Mouse (Mus musculus) spleen, postnatal 14 days (tissue): ENCODE data around the gene Nanog.
"Not testable (repeated sequence)": the region's sequence is repeated elsewhere in the genome, so short reads cannot be mapped to it uniquely, and the experiment has no call there.

ENCODE experiments used
- DNase-seq, 2 experiments: peaks; one replicate each; pipeline ENCODE4 v3.0.0; 2021 to 2022; ENCODE audit warnings: low spot score in 2 of 2

Nanog gene

DNA sequence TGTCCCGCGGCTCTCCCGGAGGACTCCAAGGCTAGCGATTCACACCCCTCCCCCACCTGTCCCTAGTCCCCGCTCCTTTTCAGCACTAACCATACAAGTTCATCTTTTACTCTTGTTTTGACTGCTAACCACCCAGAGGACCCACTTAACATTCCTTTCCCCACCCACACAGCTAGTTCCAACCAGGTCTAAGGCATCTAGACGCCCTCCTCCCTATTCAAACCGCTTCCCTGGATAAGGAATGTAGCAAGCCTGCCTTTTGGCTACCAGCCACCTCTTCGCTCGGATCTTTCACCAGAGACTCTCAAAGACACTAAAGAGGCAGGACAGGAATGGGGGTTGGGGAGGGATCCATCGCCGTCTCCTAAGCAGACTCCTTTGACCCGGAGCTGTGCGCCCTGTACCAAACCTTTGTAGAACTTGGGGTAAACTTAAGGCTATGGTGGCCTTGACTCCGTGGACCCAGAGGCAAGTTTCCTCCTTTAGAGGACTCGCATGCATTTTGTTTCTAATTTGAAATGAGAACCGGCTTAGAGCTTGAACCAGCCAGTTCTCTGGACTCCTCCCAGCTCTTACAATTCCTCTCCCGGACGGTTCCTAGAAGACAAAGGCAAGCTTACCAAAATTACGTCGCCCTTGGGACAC lies 4.7 kb upstream of the Nanog start:
- no peak for DNase-seq

DNA sequence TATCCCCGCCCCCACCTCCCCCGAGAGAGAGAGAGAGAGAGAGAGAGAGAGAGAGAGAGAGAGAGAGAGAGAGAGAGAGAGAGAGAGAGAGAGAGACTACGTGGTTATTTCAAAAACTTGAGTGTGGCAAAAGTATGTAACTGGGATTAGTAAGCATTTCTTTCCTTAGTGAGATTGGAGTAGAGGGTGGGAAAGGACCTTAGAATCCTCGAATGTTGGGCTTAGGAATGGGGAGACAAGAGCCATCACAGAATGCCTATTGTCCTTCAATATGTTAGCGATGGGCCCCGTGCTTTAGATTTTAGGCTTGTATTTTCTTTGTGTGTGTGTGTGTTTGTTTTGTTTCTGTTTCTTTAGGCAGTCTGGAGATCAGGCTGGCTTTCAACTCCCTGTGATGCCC lies 4.0 kb upstream of the Nanog start:
- no peak for DNase-seq

DNA sequence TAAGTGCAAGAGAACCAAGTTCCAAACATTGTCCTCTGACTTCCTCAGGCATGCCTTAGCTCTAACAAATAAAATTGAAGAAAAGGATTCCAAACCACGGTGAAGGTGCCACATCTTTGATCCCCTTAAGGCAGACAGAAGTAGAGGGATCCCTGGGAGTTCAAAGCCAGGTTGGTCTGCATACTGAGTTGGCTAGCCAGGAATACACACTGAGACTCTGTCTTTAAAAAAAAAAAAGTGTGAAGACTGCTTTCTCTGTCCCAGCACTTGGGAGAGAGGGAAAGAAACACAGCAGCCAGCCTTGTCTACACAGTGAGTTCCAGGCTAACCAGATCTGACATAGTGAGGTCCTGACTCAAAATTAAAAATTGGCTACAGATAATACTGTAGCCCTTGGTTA lies 3.6 kb upstream of the Nanog start:
- DNase-seq: no peak

DNA sequence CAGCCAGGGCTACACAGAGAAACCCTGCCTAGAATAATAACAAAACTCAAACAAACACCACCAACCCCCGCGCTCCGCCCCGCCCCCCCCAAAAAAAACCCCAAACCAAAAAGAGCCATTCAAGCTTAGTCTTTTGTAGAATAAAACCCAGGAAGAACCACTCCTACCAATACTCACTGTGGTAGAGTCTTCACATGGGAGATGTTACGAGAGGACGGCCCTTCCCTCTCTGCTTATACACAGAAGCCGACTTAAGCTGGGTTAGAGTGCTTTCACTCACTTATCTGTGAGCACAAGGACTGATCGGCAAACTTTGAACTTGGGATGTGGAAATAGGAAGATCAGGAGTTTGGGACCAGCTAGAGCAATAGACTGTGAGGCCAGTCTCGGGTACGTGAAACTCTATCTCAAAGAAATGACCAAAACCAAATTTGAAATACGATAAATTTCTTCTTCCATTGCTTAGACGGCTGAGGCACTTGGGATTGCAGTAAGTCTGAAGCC lies 900 bp upstream of the Nanog start:
- no peak for DNase-seq

DNA sequence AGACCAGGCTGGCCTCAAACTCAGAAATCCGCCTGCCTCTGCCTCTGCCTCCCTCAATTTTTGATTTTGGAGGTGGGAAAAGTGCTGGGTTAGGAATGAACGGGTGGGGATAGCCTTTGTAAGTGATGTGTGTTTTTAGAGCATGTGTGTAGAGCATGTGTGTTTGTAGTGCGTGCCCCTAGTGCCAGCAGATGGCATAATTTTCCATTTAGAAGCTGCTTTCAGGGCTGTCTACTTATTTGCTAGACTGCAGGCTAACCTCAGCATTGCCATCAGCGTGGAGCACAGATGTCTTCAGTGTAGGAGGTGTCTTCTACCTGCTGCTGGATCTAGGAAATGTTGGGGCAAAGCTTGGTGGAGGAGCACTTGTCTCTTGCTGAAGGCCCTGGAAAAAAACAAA lies 1.5 kb downstream of the Nanog start:
- DNase-seq: no peak

DNA sequence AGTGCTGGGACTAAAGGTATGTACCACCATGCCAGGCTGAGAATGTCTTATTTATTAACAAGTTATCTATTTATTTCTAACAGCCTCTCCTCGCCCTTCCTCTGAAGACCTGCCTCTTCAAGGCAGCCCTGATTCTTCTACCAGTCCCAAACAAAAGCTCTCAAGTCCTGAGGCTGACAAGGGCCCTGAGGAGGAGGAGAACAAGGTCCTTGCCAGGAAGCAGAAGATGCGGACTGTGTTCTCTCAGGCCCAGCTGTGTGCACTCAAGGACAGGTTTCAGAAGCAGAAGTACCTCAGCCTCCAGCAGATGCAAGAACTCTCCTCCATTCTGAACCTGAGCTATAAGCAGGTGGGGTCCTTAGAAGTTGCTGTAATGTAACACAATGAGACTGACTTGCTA lies 4.2 kb downstream of the Nanog start:
- no peak for DNase-seq

DNA sequence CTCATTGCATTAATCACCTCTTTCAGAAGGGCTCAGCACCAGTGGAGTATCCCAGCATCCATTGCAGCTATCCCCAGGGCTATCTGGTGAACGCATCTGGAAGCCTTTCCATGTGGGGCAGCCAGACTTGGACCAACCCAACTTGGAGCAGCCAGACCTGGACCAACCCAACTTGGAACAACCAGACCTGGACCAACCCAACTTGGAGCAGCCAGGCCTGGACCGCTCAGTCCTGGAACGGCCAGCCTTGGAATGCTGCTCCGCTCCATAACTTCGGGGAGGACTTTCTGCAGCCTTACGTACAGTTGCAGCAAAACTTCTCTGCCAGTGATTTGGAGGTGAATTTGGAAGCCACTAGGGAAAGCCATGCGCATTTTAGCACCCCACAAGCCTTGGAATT lies 5.8 kb downstream of the Nanog start:
- not testable (repeated sequence) for DNase-seq

DNA sequence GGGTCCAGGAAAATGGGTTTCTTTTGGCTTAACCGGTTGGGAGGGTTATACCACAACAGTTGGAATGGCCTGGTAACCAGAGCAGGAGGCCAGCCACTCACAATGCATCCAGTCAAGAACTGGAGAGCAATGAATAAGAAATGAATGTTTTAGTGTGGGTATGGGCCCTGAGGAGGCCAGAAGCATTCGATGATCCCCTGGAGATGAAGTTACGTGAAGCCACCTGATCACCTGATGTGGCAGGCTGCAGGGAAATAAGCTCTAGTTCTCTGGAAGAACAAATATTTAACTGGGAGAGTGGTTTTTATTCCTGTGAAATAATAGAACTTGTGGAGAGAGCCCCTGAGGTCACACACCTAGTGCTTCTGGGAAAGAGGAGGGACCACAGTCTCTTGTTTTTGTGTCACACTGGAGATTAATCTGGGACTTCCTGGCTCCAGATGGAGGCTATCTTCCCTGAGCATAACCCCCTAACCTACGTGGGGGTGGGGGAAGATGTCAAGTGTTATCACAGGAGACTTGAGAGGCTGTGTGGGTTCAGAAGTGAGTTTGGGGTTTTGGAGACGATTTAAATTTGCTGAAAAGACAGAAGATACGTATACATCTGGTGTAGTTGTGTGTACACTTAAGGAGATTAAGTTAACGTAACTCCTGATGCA lies 7.5 kb downstream of the Nanog start:
- no peak for DNase-seq

DNA sequence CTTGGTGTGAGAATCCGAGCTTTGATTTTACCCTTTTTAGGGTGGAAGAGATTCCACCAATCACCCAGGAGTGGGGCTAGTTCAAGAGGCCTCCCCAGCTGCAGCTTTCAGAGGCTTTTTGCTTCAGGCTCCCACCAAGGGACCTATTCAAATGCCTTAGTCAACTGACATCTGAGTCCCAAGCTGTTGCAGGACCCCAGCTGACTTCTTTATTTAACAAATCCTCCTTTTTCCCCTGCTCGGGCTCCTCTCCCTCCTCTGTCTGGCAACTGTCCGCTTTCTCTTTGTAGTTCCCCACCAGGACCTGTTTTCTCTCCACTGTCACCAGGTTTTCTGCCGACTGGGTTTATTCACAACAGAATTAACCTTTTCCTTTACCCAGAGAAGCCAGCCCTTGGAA lies 8.6 kb downstream of the Nanog start:
- DNase-seq: no peak

DNA sequence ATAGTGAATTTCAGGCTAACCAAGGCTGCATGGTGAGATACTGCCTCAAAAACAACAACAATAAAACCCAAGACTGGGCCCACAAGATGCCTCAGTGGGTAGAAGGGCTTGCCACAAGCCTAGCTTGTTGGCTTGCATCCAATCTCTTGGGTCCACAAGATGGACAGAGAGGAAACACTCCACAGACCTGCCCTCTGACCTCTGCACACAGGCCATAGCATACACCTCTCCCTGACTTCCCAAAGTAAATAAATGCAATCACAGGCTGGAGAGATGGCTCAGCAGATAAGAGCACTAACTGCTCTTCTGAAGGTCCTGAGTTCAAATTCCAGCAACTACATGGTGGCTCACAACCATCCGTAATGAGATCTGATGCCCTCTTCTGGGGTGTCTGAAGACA lies 10.9 kb downstream of the Nanog start:
- DNase-seq: not testable (repeated sequence)

DNA sequence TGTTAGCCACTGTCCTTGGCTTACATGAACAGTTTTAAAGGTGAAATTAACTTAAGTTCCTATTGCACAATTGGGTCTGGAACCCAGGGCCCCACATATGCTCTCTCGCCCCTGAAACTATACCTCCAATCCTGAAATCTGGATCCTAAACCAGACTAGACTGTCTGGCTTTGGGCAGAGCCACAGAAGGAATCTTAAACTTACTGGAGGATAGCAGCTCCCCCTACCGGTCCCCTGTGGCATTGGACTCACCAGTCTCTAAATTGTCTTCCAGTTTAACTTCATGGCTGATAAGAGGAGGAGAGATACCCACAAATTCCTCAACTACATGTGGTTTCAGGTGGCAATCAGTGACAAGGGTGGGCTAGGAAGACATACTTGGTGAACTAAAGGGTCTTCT lies 12.7 kb downstream of the Nanog start:
- peak in 1 of 2 experiments; percentile 41 for DNase-seq

DNA sequence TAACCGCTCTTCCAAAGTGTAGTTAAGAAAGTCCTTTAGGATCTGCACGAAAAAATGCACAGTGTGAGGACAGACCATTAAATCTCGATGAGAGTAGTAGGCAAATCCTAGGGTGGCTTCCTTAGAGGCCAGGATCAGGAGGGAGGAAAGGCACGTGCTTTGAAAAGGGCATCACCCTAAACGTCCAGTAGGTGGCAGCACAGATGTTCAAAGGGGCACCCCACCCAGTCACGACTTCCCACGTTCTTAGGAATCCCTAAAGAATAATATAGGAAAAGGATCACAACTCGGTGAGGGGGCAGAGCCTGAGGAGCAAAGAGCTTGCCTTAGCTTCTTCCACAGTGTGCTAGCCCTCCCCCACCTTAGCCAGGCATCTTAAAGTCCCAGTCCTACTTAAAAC lies 32.7 kb downstream of the Nanog start:
- DNase-seq: peak; percentile 34 to 46

DNA sequence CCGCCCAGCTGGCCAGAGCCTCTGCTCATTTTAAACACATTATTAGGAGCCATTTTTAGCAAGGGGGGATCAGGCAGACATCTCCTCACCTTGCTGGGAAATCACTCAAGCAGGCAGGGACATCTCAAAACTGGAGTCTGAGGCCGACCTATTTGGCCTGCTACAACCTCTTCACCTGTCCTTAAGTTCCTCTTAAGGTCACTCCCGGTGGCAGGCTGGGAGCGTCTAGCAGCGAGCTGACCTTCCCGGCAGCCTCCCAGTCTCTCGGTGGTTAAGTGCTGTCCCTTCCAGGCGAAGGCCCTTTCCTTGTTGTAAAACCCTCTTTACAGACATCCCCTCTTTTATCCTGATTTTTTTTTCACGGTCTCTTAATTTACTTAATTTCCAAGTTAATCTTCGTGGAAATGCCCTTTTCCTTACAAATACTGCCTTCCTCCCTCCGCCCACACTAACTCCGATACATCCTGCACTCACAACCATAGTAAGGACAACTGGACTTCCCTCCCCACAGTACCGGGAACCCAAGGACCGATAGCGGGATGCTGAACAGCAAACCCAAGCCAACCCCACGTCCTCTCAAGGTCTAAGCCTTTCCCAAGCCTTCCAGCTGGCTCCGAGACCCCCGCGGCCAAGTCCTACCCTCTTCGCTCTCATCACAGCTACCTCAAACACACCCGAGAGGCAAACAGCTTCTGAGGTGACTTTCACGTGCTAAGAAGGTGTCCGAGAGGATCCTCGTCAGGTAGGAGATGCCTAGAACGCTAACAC lies 34.4 kb downstream of the Nanog start:
- no peak for DNase-seq

DNA sequence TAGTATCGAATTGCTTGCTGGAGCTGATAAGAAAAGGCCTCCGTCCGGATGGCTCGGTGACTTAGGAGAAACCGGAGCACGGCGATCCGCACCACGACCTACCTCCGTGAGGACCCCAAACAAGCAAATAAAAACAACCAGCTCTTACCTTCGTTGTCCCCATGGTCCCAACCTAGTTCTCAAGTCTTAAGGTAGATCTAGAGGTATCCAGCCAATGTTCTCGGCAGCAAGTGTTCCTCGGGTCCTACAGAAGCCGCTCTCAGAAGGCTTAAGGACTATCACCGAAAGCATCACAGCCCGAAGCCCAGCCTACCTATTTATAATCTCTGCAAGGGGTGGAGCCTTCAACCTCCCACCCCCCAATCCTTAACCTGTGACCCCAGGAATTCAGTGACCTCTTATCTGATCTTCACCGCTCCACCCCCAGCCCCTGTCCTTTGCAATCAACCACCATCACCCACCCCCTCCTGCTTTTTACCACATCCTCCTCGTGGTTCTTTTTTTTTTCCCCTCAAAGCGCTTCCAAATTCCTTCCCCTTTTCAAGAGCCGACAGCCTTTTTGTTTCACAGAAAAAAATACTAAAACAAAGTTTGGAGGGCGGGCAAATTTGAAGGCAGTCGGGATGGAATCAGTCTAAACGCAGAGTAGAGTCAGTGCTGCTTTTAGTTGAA lies 35.1 kb downstream of the Nanog start:
- no peak for DNase-seq

DNA sequence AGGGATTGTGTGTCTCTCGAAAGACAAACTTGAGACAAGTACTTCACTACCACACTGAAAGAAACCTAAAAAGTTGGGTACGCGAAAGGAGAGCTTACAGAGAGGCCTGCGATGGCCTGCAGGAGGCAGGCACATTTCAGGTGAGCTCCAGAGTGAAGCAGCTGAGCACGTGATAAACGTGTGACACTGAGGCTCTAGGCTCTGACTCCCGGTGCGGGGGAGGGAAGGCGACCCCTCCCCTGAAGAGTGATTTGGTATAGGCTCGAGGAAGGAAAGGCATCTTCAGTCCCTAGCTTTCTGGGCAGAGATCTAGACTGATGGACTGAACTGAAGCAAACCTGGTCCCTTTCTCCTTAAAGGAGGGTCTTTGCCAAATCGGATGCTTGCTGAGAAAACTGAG lies 36.1 kb downstream of the Nanog start:
- DNase-seq: no peak

DNA sequence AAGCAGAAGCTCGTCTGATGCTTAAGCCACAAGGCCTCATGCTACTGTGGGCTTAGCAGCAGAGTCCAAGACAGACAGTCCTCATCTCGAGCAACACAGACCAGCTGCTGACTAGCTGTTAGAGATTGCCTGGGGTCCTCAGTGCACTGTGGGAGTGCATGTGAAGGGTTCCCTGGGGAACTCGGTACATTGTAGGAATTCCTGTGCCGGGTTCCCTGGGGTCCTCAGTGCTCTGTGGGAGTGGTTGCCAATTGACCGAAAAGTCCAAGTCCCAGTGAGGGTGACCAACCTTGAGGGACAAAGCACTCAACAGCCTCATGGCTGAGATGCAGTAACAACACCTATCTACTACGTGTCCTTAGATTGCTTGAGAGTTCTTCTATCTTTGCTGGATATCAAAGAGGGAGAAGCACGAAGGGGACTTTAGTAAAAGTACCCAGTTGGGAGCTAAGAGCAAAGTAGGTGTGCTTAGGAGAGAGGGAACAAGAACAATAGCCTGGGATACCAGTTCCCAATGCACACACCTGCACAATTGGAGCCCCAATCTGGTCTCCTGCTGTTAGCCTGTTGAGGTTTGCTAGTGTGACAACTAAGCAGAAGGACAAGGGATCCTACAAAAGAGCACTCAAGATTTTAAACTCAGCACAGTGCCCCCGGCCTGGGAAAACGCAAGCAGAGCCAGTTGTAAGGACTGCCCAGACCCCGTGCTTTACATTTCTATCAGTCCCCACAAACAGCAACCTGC lies 37.4 kb downstream of the Nanog start:
- no peak for DNase-seq

DNA sequence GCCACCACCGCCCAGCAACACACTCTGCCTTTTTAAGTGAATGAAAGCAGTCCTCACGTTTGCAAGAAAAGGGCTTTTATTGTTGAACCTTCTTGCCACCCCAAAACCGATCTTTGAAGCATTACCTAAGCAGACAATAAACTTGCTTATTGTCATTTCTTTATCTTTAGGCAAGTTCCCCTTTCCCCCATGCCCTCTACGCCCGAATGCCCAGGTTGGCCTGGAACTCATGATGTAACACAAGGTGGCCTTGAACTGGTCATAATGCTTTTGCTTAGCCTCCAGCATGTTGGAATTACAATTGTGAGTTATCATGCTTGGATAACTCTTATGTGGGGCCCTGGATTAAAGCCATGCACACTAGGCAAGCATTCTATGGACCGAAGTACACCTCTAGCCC lies 43.3 kb downstream of the Nanog start:
- DNase-seq: no peak

DNA sequence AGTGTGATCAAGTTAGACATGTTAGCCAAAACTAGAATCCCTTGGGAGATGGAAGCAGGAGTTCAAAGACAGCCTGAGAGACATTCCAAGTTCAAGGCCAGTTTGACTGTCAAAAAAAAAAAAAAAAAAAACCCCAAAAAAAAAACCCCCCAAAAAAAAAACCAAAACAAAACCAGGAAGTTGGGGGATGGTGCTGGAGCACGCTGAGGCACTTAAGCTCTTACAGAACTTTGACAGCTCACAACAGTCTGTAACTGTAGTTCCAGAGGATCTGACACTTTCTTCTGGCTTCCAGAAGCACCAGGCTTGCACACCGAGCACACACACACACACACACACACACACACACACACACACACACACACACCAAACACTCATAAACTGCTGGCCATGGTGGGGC lies 48.6 kb downstream of the Nanog start:
- no peak for DNase-seq

DNA sequence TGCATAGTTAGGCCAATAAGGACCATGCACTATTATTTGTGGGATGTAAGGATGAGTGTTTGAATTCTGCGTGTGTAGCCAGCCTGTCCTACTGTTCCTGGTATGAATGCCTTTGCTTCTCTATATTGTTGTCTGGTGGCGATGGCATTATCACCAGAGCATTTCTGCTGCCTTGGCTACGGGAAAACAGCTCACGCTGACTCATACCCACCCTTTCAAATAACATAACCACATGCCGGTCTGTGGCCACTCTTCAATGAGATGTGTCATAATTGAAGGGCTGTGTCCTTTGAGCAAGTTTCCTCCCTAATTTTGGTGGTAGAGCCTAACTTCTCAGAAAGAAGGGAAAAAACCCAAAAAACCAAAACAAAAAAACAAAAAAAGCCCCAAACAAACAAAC lies 51.4 kb downstream of the Nanog start:
- DNase-seq: no peak

DNA sequence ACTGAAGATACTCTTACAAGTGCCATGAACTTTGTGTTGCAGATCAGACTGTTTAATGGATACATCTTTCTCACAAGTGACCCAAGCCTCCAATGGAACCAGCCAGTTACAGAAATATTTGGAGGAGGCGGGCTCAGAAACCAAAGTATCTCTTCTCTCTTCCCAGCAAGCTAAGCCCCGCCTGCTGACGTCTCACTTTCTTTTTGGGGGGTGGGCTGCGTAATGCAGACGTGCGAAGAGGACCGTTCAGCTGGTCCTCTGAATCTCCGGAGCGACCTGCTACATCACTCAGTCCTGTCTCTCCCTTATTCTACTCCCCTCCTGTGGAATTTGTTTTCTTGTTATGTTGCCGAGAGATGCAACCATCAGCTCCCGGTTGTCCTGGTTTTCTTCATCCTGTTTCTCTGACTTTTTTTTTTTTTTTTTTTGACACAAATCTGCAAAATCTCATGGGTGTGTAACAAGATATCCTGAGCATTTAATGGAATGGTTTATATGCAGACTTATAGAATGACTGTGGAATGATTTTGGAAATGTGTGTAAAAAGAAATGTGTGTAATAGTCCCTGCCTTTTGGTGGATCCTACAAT lies 53.8 kb downstream of the Nanog start:
- no peak for DNase-seq

DNA sequence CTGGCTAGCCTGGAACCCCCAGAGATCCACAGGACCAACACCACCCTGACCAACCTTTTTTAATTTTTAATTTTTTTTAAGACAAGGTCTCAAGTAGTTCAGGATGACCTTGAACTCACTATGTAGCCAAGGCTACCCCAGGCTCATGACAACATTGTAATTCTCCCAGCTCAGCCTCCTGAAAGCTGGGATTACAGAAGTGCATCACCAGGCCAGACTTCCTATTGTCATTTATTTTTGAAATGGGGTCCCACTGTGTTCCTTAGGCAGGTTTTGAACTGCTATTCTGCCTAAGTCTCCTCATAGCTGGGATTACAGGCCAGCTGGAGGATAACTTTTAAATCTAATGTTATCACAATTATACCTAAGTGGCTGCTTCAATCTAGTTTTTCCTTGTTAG lies 54.6 kb downstream of the Nanog start:
- no peak for DNase-seq
